Mouse (Mus musculus) ES-E14 (cell line): Measurements from ENCODE around the gene Gins1. TPM values are rescaled to one million over a fixed set of nuclear protein-coding genes. Genes with fewer than 3 reads are reported as not detected.

Source experiments
- DNase-seq: peaks from one replicate; pipeline ENCODE4 v3.0.0-alpha.2; 2013; ENCODE audit warnings: low read depth, low spot score
- H3K27ac ChIP-seq: 2 replicates; pipeline ENCODE4 v1.5.1; 2012; ENCODE audit warnings: low read depth, mild to moderate bottlenecking, low read length, moderate library complexity, mixed read lengths; ENCODE audit not compliant: poor library complexity, insufficient read depth, severe bottlenecking
- H3K36me3 ChIP-seq: 2 replicates; pipeline ENCODE4 v1.6.1; 2012; ENCODE audit warnings: mild to moderate bottlenecking, low read length, moderate library complexity, mixed read lengths; ENCODE audit not compliant: control insufficient read depth, poor library complexity, insufficient read depth, severe bottlenecking
- H3K4me1 ChIP-seq, 2 experiments: fragments of 150-350 bp in 1 of 2; sonication (generic) in 1 of 2; 2 replicates each; pipeline ENCODE4 v1.6.1; 2012; ENCODE audit warnings: low read length in 2 of 2, mild to moderate bottlenecking in 1 of 2, mixed read lengths in 1 of 2; ENCODE audit not compliant: control insufficient read depth in 2 of 2, insufficient read depth in 2 of 2, poor library complexity in 1 of 2
- H3K4me3 ChIP-seq, 2 experiments: fragments of 150-350 bp in 1 of 2; sonication (generic) in 1 of 2; 2 replicates each; pipeline ENCODE4 v1.5.1; 2012; ENCODE audit warnings: low read length in 2 of 2, low read depth in 1 of 2, mild to moderate bottlenecking in 1 of 2, mixed read lengths in 1 of 2; ENCODE audit not compliant: insufficient read depth in 1 of 2, poor library complexity in 1 of 2, severe bottlenecking in 1 of 2
- H3K9ac ChIP-seq: 2 replicates; pipeline ENCODE4 v1.6.1; 2012; ENCODE audit warnings: low read depth, mild to moderate bottlenecking, low read length, mixed read lengths; ENCODE audit not compliant: poor library complexity, insufficient read depth, severe bottlenecking
- H3K9me3 ChIP-seq: fragments of 150-350 bp; sonication (generic); 2 replicates; pipeline ENCODE4 v1.6.1; 2012; ENCODE audit warnings: low read depth, mild to moderate bottlenecking, low read length; ENCODE audit not compliant: control insufficient read depth, insufficient read depth
- CHD2 ChIP-seq: IDR thresholded peaks from 2 replicates; pipeline ENCODE4 v1.6.1; 2014; ENCODE audit warnings: mild to moderate bottlenecking, low read depth, low read length, inconsistent platforms
- HCFC1 ChIP-seq: IDR thresholded peaks from 2 replicates; pipeline ENCODE4 v1.6.1; 2012; ENCODE audit warnings: low read length, inconsistent platforms, borderline replicate concordance; ENCODE audit not compliant: insufficient read depth
- MAFK ChIP-seq: IDR thresholded peaks from 2 replicates; pipeline ENCODE4 v1.6.1; 2014; ENCODE audit warnings: mild to moderate bottlenecking, low read depth, low read length, inconsistent platforms; ENCODE audit not compliant: insufficient read depth
- ZC3H11A ChIP-seq: IDR thresholded peaks from 2 replicates; pipeline ENCODE4 v1.6.1; 2012; ENCODE audit warnings: low read depth, mild to moderate bottlenecking, inconsistent platforms, low read length, borderline replicate concordance
- ZNF384 ChIP-seq: IDR thresholded peaks from 2 replicates; pipeline ENCODE4 v1.6.1; 2012; ENCODE audit warnings: low read depth, low read length, inconsistent platforms
- in situ Hi-C, 2 experiments: fragments of 600-800 bp; cut with MboI; formaldehyde crosslinking; loops; one replicate each; pipeline ENCODE4 v1.15.1; 2025; ENCODE audit warnings: low sequenced_read_pairs in 2 of 2, inconsistent platforms in 1 of 2; ENCODE audit not compliant: unreplicated experiment in 2 of 2
- total RNA-seq: library from RNA; depleted of rRNA; stranded (reverse); fragments of 300-350 nt; gene quantifications from 2 replicates; pipeline ENCODE4 v1.2.3, GENCODE M21; 2012

The Gins1 gene
- total RNA-seq, 1 experiment = 45.6 TPM

DNA sequence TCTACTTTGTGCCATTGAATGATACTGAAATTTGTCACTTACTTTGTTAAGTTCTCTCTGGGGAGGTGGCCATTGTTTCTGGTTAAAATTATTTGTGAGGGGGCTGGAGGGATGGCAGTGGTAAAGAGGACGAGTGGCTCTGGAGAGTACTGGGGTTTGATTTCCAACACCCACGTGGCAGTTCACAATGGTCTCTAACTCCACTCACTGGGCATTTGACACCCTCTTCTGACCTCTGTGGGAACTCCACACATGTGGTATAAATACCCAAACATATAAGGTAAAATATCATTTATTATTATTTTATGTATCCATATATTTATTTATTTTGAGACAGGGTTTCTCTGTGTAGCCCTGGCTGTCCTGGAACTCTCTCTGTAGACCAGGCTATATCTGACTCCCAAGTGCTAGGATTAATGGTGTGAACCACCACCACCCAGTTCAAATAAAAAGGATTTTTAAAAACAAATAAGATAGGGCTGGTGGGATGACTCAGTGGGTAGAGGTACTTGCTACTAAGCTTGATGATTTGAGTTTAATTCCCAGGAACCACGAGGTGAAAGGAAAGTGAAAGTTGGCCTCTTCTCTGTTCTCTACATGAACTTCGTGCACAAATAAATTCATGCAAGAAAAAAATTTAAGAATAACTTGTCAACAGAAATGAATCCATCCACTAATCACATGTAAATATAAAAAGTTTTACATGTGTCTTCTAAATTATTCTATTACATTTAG, 9.7 kb downstream of the Gins1 start:
- Histone ChIP-seq H3K9ac (no peak overlapping the region), H3K4me3 (no peak overlapping the region), H3K36me3 (peaks cover 4% of the 10 kb centered on the region; the same call in 1 of the 2 replicates), H3K9me3 (no peaks in the 10 kb centered on the region), H3K27ac (no peak overlapping the region), H3K4me1 (no peaks in the 10 kb centered on the region)
- no peak for DNase-seq
- in situ Hi-C loops = no loop called here
- TF ChIP-seq CHD2 = no peak
- TF ChIP-seq ZNF384 = no peak
- no peak for TF ChIP-seq MAFK
- no peak for TF ChIP-seq ZC3H11A
- TF ChIP-seq HCFC1 = no peak

DNA sequence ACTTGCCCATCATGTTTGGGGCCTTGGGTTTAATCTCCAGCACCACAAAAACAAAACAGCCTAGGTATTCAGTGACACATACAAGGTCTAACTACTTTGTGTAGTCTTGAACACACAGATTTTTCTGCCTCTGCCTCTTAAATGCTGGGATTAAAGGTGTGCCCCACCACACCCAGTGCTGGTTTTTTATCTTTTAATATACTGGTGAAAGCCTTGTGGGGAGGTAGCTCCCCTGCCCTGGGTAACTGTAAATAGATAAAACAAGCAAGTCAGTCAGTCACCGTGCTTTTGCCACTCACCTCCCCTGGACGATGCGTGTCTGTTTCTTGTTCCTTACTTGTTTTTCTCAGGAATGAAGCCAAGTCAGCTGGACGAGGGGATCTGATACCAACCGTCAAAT, 10.6 kb downstream of the Gins1 start:
- in situ Hi-C loops = no loop called here
- no peak for DNase-seq
- no peak overlapping the region for H3K4me3 ChIP-seq
- TF ChIP-seq MAFK = no peak
- no peak for TF ChIP-seq ZNF384
- no peak for TF ChIP-seq HCFC1
- TF ChIP-seq ZC3H11A = no peak
- TF ChIP-seq CHD2 = no peak
- H3K9ac ChIP-seq = no peak overlapping the region
- no peaks in the 10 kb centered on the region for H3K4me1 ChIP-seq
- H3K36me3 ChIP-seq = peaks cover 4% of the 10 kb centered on the region; the same call in 1 of the 2 replicates
- H3K27ac ChIP-seq = no peak overlapping the region
- H3K9me3 ChIP-seq = no peaks in the 10 kb centered on the region

DNA sequence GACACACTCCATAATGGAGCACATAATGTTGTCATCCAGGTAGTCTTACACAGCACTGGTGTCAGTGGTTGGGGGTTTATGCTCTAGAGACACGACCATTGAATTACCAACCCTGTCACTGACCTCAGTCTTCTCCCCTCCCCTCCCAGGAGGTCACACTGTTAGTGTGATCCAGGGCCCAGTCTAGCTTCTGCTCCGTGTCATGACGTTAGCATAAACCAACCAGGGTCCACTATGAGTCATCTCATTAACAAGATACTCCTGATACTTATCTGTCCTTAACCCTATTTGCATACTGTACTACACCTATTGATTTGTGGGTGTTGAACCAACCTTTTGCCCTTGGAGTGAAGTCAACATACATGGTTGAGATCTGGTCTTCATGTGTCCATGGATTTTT, 13.5 kb downstream of the Gins1 start:
- H3K27ac ChIP-seq = no peak overlapping the region
- H3K9me3 ChIP-seq = no peaks in the 10 kb centered on the region
- in situ Hi-C loops = no loop called here
- peaks cover 10% of the 10 kb centered on the region; the same call in 1 of the 2 replicates for H3K36me3 ChIP-seq
- DNase-seq = no peak
- TF ChIP-seq ZNF384 = no peak
- no peak for TF ChIP-seq CHD2
- TF ChIP-seq ZC3H11A = no peak
- no peak for TF ChIP-seq HCFC1
- TF ChIP-seq MAFK = no peak
- H3K4me1 ChIP-seq = 0 out of 4 replicates have a peak, but pooled peaks cover 0 to 2% of the 10 kb centered on the region in 2 experiments
- H3K4me3 ChIP-seq = no peak overlapping the region
- no peak overlapping the region for H3K9ac ChIP-seq

DNA sequence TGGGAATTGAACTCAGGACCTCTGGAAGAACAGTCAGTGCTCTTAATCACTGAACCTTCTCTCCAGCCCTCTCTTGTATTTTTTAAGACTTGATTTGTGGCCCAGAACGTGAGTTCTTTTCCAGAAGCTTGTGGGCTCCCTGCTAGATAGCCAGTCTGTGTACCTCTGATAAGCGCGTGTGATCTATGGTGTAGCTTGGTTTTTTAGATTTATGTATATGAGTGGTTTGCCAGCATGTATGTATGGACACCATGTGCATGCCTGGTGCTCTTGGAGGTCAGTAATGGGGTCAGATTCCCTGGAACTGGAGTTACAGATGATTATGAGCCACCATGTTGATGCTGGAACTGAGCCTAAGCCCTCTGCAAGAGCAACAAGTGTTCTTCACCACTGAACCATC, 15.3 kb downstream of the Gins1 start:
- Histone ChIP-seq H3K4me3 (no peak overlapping the region), H3K4me1 (0 out of 4 replicates have a peak, but pooled peaks cover 0 to 2% of the 10 kb centered on the region in 2 experiments), H3K27ac (no peak overlapping the region), H3K36me3 (peaks cover 10% of the 10 kb centered on the region; the same call in 1 of the 2 replicates), H3K9me3 (no peaks in the 10 kb centered on the region), H3K9ac (no peak overlapping the region)
- no peak for TF ChIP-seq MAFK
- TF ChIP-seq ZC3H11A = no peak
- TF ChIP-seq HCFC1 = no peak
- TF ChIP-seq CHD2 = no peak
- no peak for TF ChIP-seq ZNF384
- DNase-seq = no peak
- in situ Hi-C loops = no loop called here
